Mouse (Mus musculus) adrenal gland, adult 18-20 months (tissue): Measurements from ENCODE around the gene Myh1. TPM values are rescaled to one million over a fixed set of nuclear protein-coding genes. Genes with fewer than 3 reads are reported as not detected.

Experiments used
- DNase-seq, 2 experiments: peaks; one replicate each; pipeline ENCODE4 v3.0.0; 2021 to 2022; ENCODE audit warnings: low spot score in 2 of 2
- long read RNA-seq, 2 experiments: library from polyadenylated mRNA; stranded (forward); transcript quantifications; one replicate each; pipeline ENCODE4 v2.0.0; 2021
- total RNA-seq, 2 experiments: library from RNA; stranded (reverse); gene quantifications; 1 replicate in 1 of 2; 2 replicates in 1 of 2; pipeline ENCODE4 v1.2.3; 2021

Gene Myh1
- 1 to 10 TPM in 1 of 2 experiments, under 1 TPM in 1; 0.03 to 7.7 TPM for total RNA-seq
- long read RNA-seq, experiment 1, full-length matches to known transcripts, result 2 of 2 reads
- long read RNA-seq, experiment 1, partial matches to known transcripts, result 0 of 2 reads
- long read RNA-seq, experiment 1, other reads (novel, unspliced or antisense), result 0 of 2 reads
- long read RNA-seq, experiment 2, full-length matches to known transcripts, result 25 of 58 reads
- long read RNA-seq, experiment 2, partial matches to known transcripts, result 33 of 58 reads
- long read RNA-seq, experiment 2, other reads (novel, unspliced or antisense), result 0 of 58 reads

DNA sequence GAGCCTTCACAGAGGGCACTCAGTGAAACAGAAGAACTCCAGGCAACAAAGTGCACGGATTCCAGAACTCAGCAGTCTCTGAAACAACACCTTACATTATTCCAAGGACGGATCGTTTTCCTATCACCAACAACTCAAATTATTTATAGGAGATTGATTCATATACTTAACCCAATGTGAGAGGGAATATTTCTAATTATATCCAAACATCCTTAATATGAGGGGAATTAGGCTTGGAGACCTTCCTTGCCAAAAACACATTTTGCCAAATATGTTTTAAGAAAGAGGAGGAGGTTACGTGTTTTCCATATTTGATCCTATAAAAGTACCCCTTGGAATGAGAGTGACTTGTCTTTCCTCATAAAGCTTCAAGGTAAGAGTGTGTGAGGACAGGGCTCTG, at the start of gene Myh1:
TSS of gene Myh1 (plus strand) at position 301 of the 400 bp plus-strand sequence.
- DNase-seq, result no peak

DNA sequence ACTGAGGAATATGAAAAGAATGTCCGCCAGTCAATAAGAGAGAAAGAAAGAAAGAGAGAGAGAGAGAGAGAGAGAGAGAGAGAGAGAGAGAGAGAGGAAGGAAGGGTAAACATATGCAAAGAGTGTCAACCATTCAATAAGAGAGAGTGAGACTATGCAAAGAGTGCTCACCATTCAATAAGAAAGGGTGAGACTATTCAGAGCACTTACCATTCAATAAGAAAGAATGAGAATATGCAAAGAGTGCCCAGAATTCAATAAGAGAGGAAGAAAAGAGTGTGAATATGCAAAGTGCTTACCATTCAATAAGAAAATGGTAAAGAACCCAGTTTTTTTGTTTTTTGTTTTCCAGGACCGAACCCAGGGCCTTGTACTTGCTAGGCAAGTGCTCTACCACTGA, 49.6 kb upstream of the Myh1 start:
- no peak for DNase-seq

DNA sequence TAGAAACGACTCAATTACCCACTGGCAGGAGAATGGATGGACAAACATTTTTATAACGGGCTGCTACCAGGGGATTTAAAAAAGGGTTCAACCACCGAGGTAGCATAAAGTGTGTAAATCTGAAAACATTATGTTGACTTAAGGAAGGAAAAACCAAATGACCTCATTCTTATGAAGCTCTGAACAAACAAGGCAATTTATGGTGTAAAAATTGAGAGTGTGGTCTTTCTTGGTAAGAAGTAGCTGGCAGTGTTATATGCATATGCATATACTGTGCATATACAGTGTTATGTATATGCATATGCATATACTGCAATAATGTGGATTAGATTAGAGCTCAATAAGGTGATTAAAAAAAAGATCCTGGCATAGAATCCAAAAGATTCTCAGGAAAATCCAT, 48.7 kb upstream of the Myh1 start:
- DNase-seq, result no peak

DNA sequence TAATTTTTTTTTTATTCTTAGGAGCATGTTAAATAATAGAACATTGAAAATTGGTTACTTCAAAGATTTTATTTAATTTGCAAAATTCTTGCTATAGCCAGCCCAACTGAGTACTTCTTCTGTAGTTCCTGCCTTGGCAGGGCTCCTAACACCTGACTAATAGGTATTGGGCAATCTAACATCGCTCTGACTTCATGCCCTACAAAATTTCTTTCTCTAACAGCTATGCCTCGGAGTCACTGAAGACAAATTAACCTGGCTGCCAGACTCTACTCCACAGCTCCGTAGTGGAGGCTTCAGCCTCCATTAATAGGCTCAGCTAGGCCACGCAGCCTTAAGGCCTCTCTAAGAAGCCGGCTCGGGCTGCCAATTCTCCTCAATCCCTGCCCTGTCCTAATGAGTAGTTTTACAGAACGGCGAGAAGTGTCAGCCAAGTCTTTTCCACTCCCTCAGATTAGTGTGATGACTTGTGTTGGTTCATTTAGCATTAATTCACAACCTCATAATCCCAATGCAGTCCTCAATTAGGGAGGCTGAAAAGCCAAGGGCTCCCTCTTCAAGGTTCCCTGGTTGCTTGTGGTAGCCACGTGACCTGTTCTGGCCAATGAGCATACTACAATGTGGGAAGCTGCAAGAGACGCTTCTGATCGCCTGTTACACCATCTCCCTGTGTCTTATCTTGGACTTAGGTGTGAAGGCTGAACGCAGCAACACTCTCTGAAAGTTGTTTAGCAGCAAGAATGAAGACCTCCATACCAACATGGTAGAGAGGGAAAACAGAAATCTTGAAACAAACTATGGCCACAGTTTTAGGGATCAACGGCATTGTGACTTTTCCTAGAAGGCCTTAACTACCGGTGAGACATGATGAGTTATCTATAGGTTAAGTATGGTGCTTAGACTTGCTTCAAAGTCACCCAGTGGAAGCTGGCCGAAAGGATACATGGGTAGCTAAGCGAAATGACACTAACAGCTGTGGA, 47.9 kb upstream of the Myh1 start:
- peak in 1 of 2 experiments; percentile 2 for DNase-seq

DNA sequence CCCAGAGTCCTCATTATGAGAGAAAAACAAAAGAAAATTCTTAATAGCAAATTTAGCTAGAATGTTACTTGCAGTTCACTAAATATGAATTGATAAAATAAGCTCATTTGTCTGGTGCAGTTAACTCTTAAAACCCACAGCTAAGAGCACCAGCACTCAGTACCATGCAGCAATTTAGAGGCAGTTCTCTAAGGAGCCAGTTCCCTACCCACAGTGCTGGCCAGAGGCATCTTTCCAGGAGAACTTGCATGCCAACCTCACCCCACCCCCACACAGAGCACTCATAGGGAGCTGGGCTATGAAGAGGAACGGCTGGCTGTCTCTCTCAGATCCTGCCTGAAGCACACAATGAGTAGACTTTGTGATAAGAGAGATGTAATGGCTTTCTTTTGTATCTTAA, 46.7 kb upstream of the Myh1 start:
- DNase-seq, result no peak

DNA sequence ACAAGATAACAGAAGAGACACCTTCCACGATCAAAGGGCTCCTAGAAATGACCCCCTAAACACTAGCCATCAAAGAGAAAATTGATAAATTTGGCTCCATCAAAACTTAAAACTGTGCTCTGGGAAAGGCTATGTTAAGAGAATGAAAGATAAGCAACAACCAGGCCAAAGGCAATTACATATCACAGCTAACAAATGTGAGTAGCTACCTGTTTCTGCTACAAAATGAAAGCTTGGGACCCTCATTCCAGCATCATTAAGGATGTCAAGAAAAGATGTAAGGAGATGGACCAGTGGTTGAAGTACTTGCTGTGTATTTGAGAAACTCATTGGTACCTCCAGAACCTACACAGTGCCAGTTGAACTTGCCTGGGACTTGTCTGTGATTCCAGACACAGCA, 46.0 kb upstream of the Myh1 start:
- no peak for DNase-seq

DNA sequence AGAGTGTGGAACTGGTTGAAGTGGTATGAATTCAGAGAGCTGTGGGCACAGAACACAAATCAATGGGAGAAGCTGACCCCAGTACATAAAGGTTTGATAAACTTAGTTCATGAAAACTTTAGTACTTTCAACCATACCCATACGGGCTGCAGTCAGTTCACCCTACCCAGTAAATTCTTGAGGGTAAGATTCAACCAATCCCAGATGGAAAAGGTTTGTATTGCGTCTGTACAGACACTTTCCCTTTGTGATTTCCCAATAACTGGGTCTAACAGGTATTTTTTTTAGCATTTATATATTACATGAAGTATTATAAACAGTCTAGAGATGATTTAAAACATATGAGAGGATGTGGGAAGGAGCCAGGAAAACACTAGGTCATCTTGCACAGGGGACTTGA, 44.2 kb upstream of the Myh1 start:
- DNase-seq, result no peak

DNA sequence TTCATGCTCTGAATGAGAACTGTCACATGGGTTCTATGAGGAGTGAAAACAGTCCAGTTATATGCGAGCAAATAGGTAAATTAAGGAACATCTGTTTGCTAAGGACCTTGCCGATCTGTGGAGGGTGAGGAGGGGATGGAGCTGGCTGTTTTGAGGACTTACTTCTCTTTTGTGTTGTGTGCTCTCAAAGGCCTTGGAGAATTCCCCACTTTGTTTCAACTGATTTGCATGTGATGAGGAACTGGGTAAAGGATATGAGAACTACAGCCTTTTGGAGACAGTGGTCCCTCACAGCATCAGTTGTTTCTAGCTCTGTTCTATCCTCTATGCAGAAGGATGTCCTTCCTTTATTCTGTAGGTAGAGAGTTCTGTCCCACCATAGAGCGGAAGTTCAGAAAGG, 39.7 kb upstream of the Myh1 start:
- no peak for DNase-seq

DNA sequence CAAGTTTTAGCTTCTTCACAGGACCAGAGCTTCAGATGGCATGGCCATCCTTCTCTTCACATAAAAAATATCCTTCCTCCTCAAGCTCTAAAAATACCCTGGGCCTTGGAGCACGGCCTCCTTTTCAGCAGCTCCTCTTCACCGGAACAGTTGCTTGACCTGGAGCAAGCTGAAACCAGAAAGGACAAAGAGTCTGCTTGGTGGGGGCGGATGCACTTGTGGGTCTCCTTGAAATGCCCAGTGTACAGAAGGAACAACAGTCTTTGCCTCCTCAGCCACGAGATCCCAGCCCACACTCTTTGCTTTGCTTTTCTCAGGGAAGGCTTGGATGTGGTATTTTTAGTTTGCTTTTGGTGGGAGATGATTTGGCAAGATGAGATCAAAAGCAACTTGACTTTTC, 36.2 kb upstream of the Myh1 start:
- no peak for DNase-seq

DNA sequence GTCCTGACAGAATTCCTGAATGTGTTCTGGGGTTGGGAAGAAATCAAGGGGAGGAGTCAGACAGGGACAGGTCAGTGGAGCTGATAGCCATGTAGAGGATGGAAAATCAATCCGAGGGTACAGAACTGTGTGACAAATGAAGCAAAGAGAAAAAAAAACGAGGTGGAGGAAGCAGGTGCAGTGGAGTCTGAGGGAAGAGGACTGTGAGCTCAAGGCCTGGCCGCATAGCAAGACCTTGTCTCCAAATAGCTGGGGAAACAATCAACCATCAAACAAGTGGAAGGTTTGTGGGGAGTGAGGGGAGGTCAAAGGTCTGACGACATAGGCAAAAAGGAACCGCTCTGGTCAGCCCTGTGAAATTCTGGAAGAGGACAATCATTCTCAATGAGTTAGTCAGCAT, 35.0 kb upstream of the Myh1 start:
- DNase-seq, result no peak

DNA sequence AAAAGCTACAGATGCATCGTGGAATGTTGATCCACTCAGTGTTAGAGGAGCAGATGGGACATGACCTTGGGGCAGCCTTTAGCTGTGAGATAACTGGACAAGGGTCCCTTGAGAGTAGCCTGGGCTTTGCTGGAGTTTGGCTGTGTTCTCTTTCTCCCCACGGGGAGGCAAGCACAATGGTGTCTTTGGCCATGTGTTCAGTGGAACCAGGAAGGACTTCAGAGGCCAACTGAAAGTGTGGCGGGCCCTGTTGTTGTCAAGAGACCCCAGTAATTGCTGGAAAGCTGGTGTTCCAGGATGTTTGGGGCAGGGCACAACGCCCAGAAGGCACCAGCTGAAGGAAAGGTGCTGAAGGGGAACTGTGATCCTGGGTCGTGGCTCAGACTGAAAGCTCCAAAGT, 30.6 kb upstream of the Myh1 start:
- DNase-seq, result no peak

DNA sequence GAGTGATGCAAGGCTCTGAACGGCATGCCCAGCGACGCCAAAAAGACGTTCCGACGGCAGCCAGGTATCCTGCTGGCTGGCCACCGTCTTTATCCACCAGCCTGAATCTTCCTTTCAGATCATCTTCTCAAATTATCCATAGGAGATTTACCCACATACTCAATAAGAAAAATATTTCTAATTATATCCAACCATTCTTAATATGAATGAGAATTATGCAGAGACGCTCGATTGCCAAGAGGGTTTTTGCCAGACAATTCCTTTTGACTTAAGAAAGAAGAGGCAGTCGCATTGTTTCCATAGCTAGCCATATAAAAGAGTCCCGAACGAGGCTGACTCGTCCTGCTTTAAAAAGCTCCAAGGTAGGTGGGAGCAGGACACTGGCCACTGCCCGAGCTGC, 29.1 kb upstream of the Myh1 start, which contains the start of gene Myh2:
TSS of gene Myh2 (plus strand) at position 301 of the 400 bp plus-strand sequence.
- no peak for DNase-seq

DNA sequence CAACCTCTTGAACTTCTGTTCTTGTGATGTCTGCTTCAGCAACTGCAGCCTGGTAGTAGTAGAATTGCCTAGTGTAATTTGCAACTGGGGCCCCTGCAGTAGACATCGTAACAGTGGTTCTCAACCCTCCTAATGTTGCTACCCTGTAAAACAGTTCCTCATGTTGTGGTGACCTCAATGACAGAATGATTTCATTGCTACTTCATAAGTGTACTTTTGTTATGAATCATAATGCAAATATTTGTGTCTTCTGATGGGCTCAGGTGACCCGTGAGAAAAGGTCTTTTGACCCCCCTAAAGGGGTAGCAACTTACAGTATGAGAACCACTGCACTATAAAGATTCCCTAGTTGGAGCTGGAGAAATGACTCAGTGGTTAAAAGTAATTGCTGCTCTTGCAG, 27.4 kb upstream of the Myh1 start:
- no peak for DNase-seq

DNA sequence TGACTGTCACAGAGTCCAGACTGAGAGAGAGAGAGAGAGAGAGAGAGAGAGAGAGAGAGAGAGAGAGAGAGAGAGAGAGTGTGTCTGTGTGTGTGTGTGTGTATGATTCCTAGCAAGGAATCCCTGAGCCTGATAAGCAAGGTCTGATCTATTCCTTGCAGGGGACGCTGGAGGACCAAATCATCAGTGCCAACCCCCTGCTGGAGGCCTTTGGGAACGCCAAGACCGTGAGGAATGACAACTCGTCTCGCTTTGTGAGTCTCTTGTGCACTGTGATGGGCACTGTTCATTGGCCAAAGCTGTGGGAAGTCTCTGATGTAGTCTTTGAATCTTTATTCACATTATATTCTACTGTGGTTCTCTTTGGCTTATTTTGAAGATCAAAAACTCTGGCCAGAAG, 23.5 kb upstream of the Myh1 start:
- no peak for DNase-seq

DNA sequence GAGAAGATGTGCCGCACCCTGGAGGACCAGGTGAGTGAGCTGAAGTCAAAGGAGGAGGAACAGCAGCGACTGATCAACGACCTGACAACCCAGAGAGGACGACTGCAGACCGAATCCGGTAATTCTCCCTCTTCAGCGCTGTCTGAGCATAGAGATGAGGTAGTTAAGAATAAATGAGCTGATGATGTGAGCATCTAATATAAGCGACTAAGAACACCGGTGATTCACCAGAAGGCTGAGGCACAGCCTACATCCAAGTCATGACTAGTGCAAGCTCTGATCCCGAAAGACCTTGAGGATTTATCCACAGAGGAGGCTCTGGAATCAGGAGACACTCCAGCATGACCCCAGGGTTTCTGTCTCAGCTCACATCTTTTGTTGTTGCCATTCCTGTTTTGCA, 9.5 kb upstream of the Myh1 start:
- DNase-seq, result no peak

DNA sequence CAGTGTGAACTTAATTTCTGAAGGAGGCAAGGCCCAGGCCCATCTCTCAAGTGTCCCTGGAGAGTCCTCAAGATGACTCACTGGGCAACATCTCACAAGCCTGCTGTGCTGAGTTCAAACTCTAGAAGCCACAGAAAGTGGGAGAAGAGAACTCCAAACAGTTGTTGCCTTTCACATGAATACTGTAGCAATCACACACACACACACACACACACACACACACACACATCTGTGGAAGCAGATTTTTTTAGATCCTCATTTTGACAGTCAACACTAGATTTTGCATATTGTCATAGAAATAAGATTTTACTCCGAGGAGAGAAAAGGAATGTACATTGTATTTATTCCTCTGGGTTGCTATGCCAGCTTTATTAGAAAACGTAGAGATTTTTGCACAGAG, 9.0 kb upstream of the Myh1 start:
- DNase-seq, result no peak

DNA sequence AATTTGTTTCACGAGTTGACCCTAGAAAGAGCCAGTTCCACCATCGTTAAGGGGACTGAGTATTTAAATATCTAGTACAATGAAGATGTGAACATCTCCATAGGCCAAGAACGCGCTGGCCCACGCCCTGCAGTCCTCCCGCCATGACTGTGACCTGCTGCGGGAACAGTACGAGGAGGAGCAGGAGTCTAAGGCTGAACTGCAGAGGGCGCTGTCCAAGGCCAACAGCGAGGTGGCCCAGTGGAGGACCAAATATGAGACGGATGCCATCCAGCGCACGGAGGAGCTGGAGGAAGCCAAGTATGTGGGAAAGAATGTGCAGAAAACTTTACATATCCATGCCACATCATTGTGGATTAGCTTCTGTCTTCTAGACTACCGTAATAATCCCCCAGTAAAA, 8.4 kb upstream of the Myh1 start:
- no peak for DNase-seq

DNA sequence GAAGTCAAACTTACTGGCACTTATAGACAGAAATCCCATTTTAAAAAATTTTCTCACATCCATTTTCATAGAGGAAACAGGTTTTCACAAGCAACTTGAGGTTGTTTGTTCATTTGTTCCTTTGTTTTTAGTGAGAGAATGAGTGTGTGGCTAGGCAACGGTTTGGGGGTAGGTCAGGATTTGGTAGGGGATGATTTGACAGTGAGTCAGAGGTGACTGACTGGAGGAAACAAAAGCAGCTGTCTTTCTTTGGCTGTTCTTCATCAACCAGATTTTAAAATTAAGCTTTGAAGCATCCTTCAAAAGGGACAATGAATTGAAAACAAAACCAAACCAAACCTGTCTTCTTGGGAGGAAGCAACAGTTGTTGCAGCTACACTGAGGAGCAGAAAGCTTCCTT, 531 bp upstream of the Myh1 start:
- DNase-seq, result no peak

DNA sequence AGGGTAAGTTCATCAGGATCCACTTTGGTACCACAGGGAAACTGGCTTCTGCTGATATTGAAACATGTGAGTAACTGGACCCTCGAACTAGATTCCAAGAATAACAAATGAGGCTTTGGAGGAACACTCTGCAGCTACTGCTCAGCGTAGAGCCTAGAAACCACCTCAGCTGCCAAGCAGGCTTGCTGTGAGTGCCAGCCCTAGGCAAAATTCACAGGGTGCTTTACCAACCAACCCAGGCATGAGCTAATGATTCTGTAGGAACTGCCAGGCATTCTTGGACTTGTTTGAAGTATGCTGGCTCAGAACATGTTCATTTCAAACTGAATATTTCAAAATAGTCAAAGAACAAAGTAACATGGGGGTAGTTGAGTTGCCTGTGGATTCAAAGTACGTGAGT, 4.9 kb downstream of the Myh1 start:
- no peak for DNase-seq

DNA sequence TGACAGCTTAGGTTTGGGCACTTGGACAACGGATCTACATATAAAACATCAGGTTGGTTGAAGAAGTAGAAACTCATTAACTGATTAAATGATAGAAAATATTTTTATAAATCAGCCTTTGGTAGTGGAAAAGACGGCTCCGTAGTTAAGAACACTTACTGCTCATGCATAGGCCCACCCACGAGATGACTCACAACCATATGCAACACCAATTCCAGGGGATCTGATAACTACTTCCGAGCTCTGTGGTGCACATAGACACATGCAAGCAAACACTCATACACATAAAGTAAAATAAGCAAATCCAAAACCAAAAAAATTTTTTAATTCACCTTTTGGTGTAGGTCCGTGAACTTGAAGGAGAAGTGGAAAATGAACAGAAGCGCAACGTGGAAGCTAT, 22.0 kb downstream of the Myh1 start:
- DNase-seq, result no peak

DNA sequence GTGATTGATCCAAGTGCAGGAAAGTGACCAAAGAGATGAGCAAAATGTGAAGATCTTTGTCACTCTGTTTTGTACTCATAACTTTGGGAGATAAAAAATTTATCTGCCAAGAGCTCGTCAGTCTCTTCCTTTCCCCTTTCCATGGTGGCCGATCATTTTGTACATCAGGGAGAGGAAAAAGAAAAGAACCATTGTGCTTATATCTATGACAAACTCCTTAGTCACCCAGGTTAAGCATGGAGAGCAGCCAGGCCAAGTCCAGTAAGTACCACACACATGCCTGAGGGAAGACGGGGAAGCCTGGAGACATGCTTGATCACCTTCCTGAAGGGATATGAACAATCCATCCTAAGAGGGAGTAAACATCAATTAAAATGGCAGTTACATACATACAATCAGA, 24.6 kb downstream of the Myh1 start:
- DNase-seq, result no peak

DNA sequence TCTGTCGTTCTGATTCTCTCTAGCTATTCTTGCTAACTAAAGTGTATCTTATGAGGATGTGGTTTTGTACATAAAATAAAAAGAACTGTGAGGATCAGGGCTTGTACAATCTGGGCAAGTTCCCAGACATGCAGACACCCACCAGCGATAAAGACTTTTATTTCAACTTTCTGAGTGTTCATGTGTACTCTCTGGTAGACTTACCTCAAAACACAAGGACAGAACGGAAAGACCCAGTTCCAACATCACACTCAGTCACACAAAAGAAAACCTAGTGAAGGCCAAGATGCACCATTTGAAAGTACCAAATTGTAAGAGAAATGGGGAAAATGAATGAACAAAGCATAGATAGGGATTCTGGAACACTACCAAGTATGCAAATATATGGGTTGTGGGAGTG, 28.9 kb downstream of the Myh1 start:
- no peak for DNase-seq
